Mouse (Mus musculus): Measurements from ENCODE around the gene Gcsam.

DNA sequence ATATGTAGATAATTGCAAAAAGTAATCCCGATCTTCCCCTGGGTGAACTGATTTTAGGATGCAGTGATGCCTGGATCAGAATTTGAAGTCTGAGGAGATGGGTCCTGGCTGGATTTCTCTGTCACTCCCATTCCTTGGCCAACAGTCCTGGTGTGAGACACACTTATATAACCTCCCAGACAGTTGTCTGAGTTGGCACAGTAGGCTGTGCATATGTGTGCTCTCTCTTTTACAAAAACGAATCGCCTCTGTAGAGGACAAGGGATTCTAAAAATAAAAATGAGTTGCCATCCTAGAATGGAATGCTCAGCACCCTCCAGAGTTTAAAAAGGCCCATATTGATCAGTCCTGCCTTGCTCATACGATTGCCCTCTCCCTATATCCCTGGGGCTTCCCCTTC is 49.4 kb downstream of the Gcsam start:
- no peak for TF ChIP-seq EP300 (IDR thresholded peaks at IDR 0.05; ENCODE audit: low read depth)
- no peak for TF ChIP-seq CTCF (IDR thresholded peaks at IDR 0.05; ENCODE audit: low read depth)

All from heart, postnatal 0 days (tissue).